Mouse (Mus musculus): ENCODE data around the gene 1700029H14Rik.
A peak's percentile ranks its signal among the peaks of the same experiment; 100 is the strongest.

The 1700029H14Rik gene

GRCm38 (mm10) chr8:13546421-13546820 is 15.8 kb downstream of the 1700029H14Rik start:
- DNase-seq (ENCODE audit: inconsistent age in 2 of 2, low spot score in 1 of 2) = peak in 1 of 2 experiments; percentile 83

DNA sequence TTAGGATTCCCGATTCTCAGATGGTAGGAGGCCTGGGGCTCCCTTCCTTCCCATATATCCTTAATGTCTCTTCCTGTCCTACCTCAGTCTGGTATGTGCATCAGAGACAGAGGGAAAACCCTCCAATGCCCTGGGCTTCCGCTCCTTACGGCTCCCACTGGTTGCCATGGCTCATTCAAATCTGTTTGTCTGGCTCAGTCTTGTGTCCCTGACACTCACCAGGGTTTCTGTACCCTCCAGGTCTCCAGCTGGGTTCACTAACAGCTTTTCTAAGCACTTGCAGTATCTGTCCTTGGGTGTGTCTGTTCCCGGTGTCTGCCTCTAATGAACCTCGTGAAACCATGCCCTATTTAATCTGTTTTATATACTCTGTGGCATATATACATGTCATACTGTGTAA is 20.7 kb downstream of the 1700029H14Rik start:
- DNase-seq (ENCODE audit: inconsistent age in 2 of 2, low spot score in 1 of 2) = no peak

- DNase-seq (ENCODE audit: inconsistent age in 2 of 2, low spot score in 1 of 2) = no peak
These were observed 22.1 kb downstream of the 1700029H14Rik start for GRCm38 (mm10) chr8:13540122-13540521.

DNA sequence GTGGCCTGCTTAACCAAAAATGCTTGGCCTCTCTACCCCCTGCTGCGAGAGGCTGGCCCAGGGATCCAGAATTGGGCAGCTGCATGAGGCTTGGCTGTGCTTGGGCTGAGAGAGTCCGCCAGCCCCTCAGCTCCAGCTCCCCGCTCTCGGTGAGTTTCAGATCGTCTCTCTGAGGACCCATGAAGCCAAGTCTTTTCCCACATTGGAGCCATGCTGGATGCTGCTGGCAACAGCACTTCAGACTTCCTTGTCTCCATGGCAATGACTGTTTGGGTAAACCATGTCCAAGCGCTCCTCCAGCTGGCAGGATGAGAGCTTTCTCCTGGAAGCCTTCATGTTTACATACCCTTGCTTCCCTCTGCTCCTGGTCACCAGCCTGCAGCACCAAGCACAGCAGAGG is 23.4 kb downstream of the 1700029H14Rik start:
- peak in 1 of 2 experiments; percentile 55 for DNase-seq (ENCODE audit: inconsistent age in 2 of 2, low spot score in 1 of 2)

- DNase-seq (ENCODE audit: inconsistent age in 2 of 2, low spot score in 1 of 2) = no peak
These were observed 25.2 kb downstream of the 1700029H14Rik start for GRCm38 (mm10) chr8:13537102-13537501.

DNA sequence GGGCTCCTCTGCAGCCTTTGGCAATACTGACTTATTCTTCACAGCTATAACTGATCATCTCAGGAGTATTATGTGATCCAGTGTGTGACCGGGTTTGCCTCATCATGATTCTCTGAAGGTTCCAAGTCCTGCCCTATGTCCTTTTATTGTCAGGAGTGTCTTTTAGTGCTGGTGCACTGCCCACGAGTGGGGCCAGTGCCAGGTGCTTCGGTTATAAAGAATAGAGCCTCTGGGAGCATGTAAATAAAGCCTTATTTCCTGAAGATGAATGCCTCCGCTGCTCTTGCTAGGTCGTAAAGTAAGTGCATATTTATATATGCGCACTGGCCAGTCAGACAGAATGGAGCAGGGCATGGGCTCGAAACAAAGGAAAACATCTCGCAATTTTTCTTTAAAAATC is 29.1 kb downstream of the 1700029H14Rik start:
- DNase-seq (ENCODE audit: inconsistent age in 2 of 2, low spot score in 1 of 2) = no peak

DNA sequence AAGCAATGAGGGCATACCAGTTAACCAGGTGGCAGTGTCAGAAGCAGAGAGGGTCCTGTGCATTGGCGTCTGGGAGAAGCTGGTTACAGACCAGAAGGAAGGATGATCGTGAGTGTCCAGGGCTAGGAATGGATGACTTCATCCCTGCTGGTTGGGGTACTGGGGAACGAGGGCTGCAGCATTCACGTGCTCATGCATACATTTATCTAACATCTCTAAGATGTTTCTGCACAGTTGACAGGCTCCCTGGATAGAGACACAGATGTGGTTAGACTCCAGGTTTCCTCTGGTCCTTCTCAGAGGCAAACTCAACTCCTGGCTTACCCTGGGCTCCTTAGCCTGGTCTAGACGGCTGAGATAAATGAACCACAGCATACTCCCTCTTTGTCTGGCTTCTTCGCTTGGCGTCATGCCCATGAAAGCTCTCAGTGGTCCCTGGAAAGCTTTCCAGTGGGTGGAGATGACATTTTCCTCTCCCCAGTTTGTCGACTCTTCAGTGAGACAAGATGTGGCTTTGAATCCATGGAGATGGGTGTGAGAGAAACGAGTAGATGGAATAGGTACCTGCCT is 30.6 kb downstream of the 1700029H14Rik start:
- peak in 1 of 2 experiments; percentile 58 for DNase-seq (ENCODE audit: inconsistent age in 2 of 2, low spot score in 1 of 2)

DNA sequence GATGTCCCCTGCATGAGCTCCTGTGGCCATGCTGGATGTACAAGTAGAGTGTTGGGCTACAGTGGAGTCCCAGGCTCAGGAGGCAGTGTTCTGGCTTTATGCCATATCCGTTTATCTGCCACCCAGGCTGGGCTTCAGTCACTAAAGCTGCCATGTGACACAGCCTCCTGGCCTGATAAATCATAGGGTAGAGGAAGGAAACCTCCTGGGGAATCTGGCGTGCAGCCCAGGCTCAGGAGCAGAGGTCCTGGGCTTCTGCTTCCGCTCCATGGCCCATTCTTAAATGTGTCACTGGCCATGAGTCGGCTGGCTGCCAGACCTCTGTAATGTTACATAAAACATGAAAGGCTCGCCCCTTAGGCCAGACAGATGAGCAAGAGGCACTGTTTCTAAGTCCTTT is 31.3 kb downstream of the 1700029H14Rik start:
- peak; percentile 94 to 97 for DNase-seq (ENCODE audit: inconsistent age in 2 of 2, low spot score in 1 of 2)

DNA sequence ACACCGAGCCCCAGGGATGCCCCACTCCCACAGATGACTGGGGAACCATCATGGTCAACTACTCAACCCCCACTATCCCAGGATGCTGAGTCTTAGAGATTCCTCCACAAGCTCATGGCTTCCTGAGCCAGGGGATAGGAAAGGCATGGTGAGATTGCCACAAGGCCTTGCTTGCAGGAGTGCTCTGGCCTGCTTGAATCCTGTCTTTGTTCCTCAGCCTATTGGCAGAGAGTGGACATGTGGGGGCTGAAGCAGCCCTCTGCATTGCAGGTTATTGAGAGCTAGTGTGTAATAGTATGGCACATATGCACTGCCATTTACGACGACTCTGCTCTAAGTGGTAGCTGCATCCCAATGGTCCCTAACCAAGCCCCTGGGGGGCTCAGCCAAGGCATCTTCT is 31.9 kb downstream of the 1700029H14Rik start:
- DNase-seq (ENCODE audit: inconsistent age in 2 of 2, low spot score in 1 of 2) = no peak

DNA sequence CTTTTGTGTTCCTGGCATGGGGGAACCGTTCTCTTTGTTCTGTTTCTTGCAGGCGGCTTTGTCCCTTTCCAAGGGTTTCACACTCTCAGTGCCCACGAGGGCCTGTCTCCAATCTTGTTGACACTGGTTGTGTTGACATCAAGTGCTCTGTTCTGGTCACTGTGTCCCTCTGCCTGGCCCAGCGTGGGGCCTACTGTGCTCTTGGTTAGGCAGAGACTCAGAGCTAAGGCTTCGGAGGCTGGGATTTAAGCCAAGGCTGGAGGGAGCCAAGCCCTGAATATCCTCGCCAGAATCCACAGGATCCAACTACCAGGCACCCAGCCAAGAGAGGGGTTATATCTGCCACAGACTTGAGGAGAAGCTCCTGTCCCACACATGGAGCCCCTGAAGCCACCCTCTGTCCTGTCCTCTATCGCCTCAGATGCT is 32.4 kb downstream of the 1700029H14Rik start:
- peak; percentile 75 to 92 for DNase-seq (ENCODE audit: inconsistent age in 2 of 2, low spot score in 1 of 2)

- DNase-seq (ENCODE audit: inconsistent age in 2 of 2, low spot score in 1 of 2) = peak; percentile 29 to 66
These were observed 33.0 kb downstream of the 1700029H14Rik start for GRCm38 (mm10) chr8:13529011-13529840.

- peak; percentile 66 to 81 for DNase-seq (ENCODE audit: inconsistent age in 2 of 2, low spot score in 1 of 2)
These were observed 40.9 kb downstream of the 1700029H14Rik start for GRCm38 (mm10) chr8:13521392-13521791.

DNA sequence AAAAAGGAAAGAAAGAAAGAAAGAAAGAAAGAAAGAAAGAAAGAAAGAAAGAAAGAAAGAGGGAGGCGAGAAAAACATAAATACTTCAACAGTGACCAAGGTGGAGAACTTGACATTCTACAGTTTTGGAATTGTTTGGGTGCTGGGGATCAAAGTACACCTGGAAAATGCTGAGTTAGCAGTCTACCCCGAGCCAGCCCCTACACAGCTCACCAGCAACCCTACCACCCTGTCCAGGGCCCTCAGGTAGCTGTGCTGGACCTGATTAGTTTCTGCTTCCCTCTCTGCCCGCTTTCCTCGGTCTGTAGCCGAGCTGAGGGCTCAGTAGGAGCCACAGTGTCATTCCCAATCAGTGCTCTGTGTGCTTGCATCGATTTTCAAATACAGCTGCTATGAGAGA is 41.9 kb downstream of the 1700029H14Rik start:
- no peak for DNase-seq (ENCODE audit: inconsistent age in 2 of 2, low spot score in 1 of 2)

DNA sequence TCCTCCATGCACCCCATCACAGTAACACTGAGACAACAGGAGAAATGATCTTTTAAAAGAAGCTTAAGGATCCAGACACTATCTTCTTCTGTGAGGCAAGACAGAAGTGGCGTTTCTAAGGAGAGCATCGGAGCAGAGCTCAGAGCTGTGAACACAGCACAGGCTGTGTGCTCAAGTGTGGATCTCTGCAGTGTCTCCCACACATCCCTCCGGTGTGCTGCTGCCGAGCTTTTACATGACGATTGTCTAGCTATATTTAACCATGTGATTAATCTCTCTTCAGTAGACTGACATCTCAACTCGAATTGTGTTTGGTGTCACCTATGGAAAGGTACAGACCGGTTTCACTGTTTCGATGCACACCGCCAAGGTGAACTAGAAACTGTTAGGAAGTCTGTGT is 42.8 kb downstream of the 1700029H14Rik start:
- DNase-seq (ENCODE audit: inconsistent age in 2 of 2, low spot score in 1 of 2) = no peak

DNA sequence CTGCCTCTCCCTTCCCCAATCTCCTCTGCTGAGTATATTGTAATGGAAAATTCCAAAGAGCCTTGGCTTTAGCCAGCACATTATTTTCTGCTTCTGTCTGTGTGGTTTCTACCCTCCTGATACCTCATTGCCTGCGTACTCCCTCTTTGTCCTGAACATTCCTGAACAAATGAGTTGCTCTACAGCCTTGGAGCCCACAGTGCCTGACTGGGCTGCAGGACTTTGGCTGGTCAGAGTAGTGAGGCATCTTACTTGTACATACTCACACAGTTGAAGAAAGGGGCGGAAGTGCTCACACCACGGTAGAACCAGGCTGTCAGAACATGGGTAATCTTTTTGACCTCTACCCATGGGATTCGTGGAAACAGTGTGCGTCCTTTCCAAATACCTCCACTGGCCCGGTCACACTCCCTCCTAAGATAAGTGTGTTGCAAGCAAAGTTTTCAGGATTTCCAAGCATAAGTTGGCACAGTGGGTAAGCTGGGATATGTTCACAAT is 44.9 kb downstream of the 1700029H14Rik start:
- DNase-seq (ENCODE audit: inconsistent age in 2 of 2, low spot score in 1 of 2) = peak; percentile 50 to 75

DNA sequence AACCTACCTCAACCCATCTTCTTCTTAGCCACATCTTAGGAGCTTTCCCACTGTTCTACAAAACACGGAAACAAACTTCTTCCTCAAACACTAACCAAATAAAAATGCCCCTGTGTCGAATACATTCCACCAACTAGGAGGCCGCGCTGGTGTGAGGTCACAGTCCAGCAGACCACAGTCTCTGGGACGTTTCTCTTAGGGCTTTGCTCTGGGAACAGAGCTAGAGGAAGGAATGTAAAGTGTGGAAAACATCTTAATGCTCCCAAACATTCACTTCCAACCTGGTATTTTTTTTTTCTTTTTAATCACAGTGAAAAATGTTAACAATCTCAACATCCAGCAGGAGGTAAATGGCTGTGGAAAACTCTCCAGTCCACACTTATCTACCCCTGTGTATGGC is 45.5 kb downstream of the 1700029H14Rik start:
- DNase-seq (ENCODE audit: inconsistent age in 2 of 2, low spot score in 1 of 2) = no peak

GRCm38 (mm10) chr8:13516011-13516442 is 46.2 kb downstream of the 1700029H14Rik start:
- DNase-seq (ENCODE audit: inconsistent age in 2 of 2, low spot score in 1 of 2) = peak; percentile 66 to 88

DNA sequence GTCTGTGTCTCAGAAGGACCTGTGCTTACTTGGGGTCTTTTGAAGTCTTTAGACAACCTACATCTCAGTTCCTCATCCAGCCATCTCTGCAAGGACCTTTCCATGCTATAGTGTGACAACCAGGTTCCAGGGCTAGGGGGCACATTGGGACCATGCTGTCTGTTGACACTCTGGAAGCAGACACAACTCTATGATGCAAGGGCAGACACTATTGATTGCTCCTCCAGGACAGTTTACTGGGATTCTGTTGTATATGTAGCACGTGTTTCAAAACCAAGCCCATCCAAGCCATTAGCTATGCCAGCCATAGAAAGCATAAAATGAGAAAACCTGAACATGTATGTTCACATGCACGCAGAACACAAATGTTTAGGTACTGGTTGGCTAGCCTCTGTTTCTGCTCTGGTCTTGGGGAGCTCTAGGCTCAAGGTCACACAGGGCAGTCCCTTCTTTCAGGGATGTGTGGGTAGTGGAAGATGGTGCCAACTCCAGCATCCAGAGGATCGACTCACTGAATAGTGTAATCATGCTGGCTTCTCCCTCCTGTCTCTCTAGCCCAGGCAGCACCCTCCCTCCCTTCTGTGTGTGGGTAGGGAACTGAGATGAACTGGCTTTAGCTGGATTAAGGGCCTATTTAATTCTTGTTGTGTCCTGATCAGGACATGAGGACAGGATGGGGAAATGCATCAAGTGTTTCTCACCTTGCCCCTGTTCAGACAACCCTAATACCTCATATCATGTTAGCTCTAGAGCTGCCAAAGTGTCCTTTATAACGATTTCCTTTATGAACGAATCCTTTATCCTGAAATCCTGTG is 48.5 kb downstream of the 1700029H14Rik start:
- no peak for DNase-seq (ENCODE audit: inconsistent age in 2 of 2, low spot score in 1 of 2)

GRCm38 (mm10) chr8:13512677-13513076 is 49.6 kb downstream of the 1700029H14Rik start:
- no peak for DNase-seq (ENCODE audit: inconsistent age in 2 of 2, low spot score in 1 of 2)

GRCm38 (mm10) chr8:13512016-13512415 is 50.2 kb downstream of the 1700029H14Rik start:
- DNase-seq (ENCODE audit: inconsistent age in 2 of 2, low spot score in 1 of 2) = no peak

- peak; percentile 20 to 60 for DNase-seq (ENCODE audit: inconsistent age in 2 of 2, low spot score in 1 of 2)
These were observed 54.9 kb downstream of the 1700029H14Rik start for GRCm38 (mm10) chr8:13507284-13507937.
